Mouse (Mus musculus) lung, postnatal 0 days (tissue): ENCODE data around the gene Zfp652.

Experiments
- CTCF ChIP-seq: IDR thresholded peaks from 2 replicates; pipeline ENCODE4 v1.5.1; 2016; ENCODE audit warnings: antibody characterized with exemption, mild to moderate bottlenecking
- EP300 ChIP-seq: IDR thresholded peaks from 2 replicates; pipeline ENCODE4 v1.6.1; 2016; ENCODE audit warnings: antibody characterized with exemption, mild to moderate bottlenecking, control low read depth

- TF ChIP-seq CTCF (no peak), EP300 (no peak)
Measured at GRCm38 (mm10) chr11:95814857-95815256, 102.4 kb downstream of the Zfp652 start.
